Mouse (Mus musculus) cerebellum, adult 18-20 months (tissue): ENCODE measurements at regions not wholly inside any gene's neighbourhood (a gene's known extent, or its start where the extent isn't known, plus 50 kb on each side); places are given as distances from the start of the nearest gene placed in this dataset.

Source experiments
- DNase-seq, 2 experiments: peaks; one replicate each; pipeline ENCODE4 v3.0.0; 2021

- DNase-seq = no peak
These were observed 58.8 kb upstream of the Fut8 start for GRCm38 (mm10) chr12:77179138-77179537.

- DNase-seq = no peak
These were observed 59.9 kb upstream of the Fut8 start for GRCm38 (mm10) chr12:77177811-77178578.

- DNase-seq = no peak
These were observed 60.6 kb upstream of the Fut8 start for GRCm38 (mm10) chr12:77177303-77177702.

GRCm38 (mm10) chr12:77174032-77174431 is 63.9 kb upstream of the Fut8 start:
- DNase-seq = no peak

GRCm38 (mm10) chr12:77172540-77172939 is 65.4 kb upstream of the Fut8 start:
- DNase-seq = no peak

GRCm38 (mm10) chr12:77170257-77170656 is 67.7 kb upstream of the Fut8 start:
- no peak for DNase-seq

GRCm38 (mm10) chr12:77168367-77168766 is 69.6 kb upstream of the Fut8 start:
- no peak for DNase-seq

- no peak for DNase-seq
These were observed 81.2 kb upstream of the Fut8 start for GRCm38 (mm10) chr12:77156698-77157097.

GRCm38 (mm10) chr12:77155626-77156025 is 82.3 kb upstream of the Fut8 start:
- DNase-seq = no peak

GRCm38 (mm10) chr12:77151471-77151870 is 86.5 kb upstream of the Fut8 start:
- DNase-seq = no peak

- DNase-seq = no peak
These were observed 88.1 kb upstream of the Fut8 start for GRCm38 (mm10) chr12:77149835-77150234.

- DNase-seq = no peak
These were observed 89.8 kb upstream of the Fut8 start for GRCm38 (mm10) chr12:77148146-77148545.

- DNase-seq = no peak
These were observed 94.0 kb upstream of the Fut8 start for GRCm38 (mm10) chr12:77143958-77144357.

- no peak for DNase-seq
These were observed 94.4 kb upstream of the Fut8 start for GRCm38 (mm10) chr12:77143521-77143920.

GRCm38 (mm10) chr12:77143105-77143504 is 94.8 kb upstream of the Fut8 start:
- DNase-seq = no peak

- no peak for DNase-seq
These were observed 95.7 kb upstream of the Fut8 start for GRCm38 (mm10) chr12:77142224-77142623.

GRCm38 (mm10) chr12:77141260-77142201 is 96.4 kb upstream of the Fut8 start:
- no peak for DNase-seq

- no peak for DNase-seq
These were observed 97.3 kb upstream of the Fut8 start for GRCm38 (mm10) chr12:77140656-77141055.

- peak; percentile 6 to 7 for DNase-seq
These were observed 97.8 kb upstream of the Fut8 start for GRCm38 (mm10) chr12:77140141-77140540.

GRCm38 (mm10) chr12:77139718-77140117 is 98.2 kb upstream of the Fut8 start:
- DNase-seq = no peak

- no peak for DNase-seq
These were observed 99.3 kb upstream of the Fut8 start for GRCm38 (mm10) chr12:77138506-77139201.

GRCm38 (mm10) chr12:77137291-77137830 is 100.6 kb upstream of the Fut8 start:
- no peak for DNase-seq

- no peak for DNase-seq
These were observed 102.3 kb upstream of the Fut8 start for GRCm38 (mm10) chr12:77135661-77136060.
